Mouse (Mus musculus): Measurements from ENCODE around the gene Prkd3. TPM values are rescaled to one million over a fixed set of nuclear protein-coding genes. Genes with fewer than 3 reads are reported as not detected.

Gene Prkd3
- polyA plus RNA-seq (2014; fragmentation: Nextera tagmentation; extraction: Ambion mirVana) = 44.8 and 49.2 TPM in 2 replicates

GRCm38 (mm10) chr17:79020208-79020983 is at the start of gene Prkd3:
Gene Prkd3, minus strand, starts transcription at chr17:79020816.
- Histone ChIP-seq H3K4me2 (ENCODE audit: low read length) (peak within 1 kb of the TSS; percentile 56), H3K9me3 (ENCODE audit: control insufficient read depth, low read length) (no peaks in the 10 kb centered on the region), H3K27me3 (replicated peaks; ENCODE audit: control insufficient read depth, insufficient read depth, low read length) (no peaks in the 10 kb centered on the region), H3K36me3 (ENCODE audit: control insufficient read depth, insufficient read depth, low read length) (no peaks in the 10 kb centered on the region), H3K9ac (ENCODE audit: low read length) (peak within 1 kb of the TSS; percentile 95), H3K4me1 (replicated peaks; ENCODE audit: control insufficient read depth, insufficient read depth, low read length) (peaks cover 24% of the 10 kb centered on the region), H3K4me3 (ENCODE audit: low read depth, low read length) (peak within 1 kb of the TSS; percentile 57), H3K27ac (ENCODE audit: low read depth) (peak within 1 kb of the TSS; percentile 87)
- DNase-seq (ENCODE audit: low spot score) (peak; percentile 86), ATAC-seq (replicated peaks; ENCODE audit: low FRiP score, low TSS enrichment, low read depth) (peak; percentile 93)
- WGBS = under 1% methylated on average over 76 of the region's 113 CpGs

DNA sequence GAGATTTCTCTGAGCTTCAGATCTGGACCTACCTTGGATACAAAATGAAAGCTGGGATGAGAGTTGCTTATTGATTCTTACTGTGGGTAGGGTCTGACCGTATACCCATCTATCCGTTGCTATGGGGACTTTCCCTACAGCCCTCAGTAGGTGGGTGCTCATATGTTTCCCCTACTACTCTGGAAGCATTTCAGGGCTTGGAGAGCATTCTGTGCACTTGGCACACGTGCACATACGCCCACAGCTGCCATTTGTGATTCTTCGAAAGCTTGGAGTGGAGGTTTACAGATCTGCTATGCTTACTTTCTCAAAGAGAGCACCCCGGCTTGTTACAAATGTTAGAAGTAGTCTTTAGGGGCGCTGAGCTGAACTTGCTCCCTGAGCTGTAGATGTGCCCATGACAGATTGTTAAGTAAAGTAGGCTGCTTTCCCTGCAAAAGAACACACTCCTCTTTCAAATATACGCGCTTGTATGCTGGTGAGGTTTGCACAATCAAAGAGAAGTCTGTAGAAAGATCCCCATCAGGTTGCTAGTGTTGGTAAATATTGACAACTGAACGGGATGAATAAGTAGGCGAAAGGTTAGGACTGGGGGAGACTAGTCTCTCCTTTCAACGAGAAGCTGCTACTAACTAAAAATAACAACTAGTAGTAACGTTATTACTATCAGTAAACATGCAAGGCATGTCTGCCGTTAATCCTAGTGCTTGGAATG is 49.3 kb upstream of the Prkd3 start:
- DNase-seq (ENCODE audit: low spot score) (no peak), ATAC-seq (replicated peaks; ENCODE audit: low FRiP score, low TSS enrichment, low read depth) (no peak)
- Histone ChIP-seq H3K27me3 (replicated peaks; ENCODE audit: control insufficient read depth, insufficient read depth, low read length) (no peaks in the 10 kb centered on the region), H3K4me3 (ENCODE audit: low read depth, low read length) (no peak overlapping the region), H3K9ac (ENCODE audit: low read length) (no peak overlapping the region), H3K27ac (ENCODE audit: low read depth) (no peak overlapping the region), H3K36me3 (ENCODE audit: control insufficient read depth, insufficient read depth, low read length) (no peaks in the 10 kb centered on the region), H3K9me3 (ENCODE audit: control insufficient read depth, low read length) (no peaks in the 10 kb centered on the region), H3K4me2 (ENCODE audit: low read length) (no peak overlapping the region), H3K4me1 (replicated peaks; ENCODE audit: control insufficient read depth, insufficient read depth, low read length) (0 out of 2 replicates have a peak, but pooled peaks cover 4% of the 10 kb centered on the region)
- 79% methylated on average over 14 of the region's 14 CpGs for WGBS

DNA sequence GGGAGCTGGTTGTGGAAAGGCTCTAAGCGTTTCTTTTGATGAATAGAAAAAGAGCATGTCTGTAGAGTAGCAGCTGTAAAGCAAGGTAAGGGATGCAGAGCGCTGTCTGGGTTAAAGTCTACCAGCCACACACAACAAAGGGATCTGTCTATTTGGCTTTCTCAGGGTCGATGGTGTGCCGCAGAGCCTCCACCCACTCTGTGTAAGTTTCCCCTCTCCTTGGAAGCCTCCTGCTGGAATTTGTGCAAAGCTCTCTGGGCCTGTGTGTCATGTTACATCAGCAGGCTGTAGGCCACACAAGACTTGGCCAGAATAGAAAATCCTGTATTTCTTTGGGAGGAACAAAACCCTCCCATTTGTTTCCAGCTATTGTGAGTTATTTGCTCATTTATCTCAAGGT is 48.4 kb upstream of the Prkd3 start:
- H3K4me1 ChIP-seq (replicated peaks; ENCODE audit: control insufficient read depth, insufficient read depth, low read length) = 0 out of 2 replicates have a peak, but pooled peaks cover 4% of the 10 kb centered on the region
- WGBS = 35% methylated on average over 4 of the region's 4 CpGs
- peak overlapping the region; percentile 64 for H3K27ac ChIP-seq (ENCODE audit: low read depth)
- no peaks in the 10 kb centered on the region for H3K9me3 ChIP-seq (ENCODE audit: control insufficient read depth, low read length)
- H3K36me3 ChIP-seq (ENCODE audit: control insufficient read depth, insufficient read depth, low read length) = no peaks in the 10 kb centered on the region
- H3K4me2 ChIP-seq (ENCODE audit: low read length) = 0 out of 2 replicates have a peak overlapping the region, but pooled peaks have one; percentile 14
- no peak overlapping the region for H3K9ac ChIP-seq (ENCODE audit: low read length)
- H3K27me3 ChIP-seq (replicated peaks; ENCODE audit: control insufficient read depth, insufficient read depth, low read length) = no peaks in the 10 kb centered on the region
- DNase-seq (ENCODE audit: low spot score) = no peak
- ATAC-seq (replicated peaks; ENCODE audit: low FRiP score, low TSS enrichment, low read depth) = no peak
- no peak overlapping the region for H3K4me3 ChIP-seq (ENCODE audit: low read depth, low read length)

DNA sequence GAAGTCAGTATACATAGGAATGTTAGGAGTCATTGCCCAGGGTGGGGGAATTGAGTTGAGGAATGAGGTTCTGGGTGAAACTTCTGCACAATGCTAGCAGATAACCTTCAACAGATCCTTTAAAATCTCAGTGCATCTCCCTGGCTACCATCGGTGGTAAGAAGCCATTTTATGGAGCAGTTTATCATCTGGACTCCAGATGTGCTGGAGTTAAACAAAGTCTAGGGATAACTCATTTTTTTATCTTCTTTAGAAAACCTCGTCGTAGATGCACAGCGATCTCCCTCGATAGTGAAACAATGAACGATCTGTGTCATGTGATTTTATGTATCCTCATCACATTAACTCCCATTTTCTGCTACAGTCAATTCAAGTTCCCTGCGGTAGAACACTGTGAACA is 48.0 kb upstream of the Prkd3 start:
- H3K36me3 ChIP-seq (ENCODE audit: control insufficient read depth, insufficient read depth, low read length) = no peaks in the 10 kb centered on the region
- WGBS = 37% methylated on average over 7 of the region's 7 CpGs
- ATAC-seq (replicated peaks; ENCODE audit: low FRiP score, low TSS enrichment, low read depth) (no peak), DNase-seq (ENCODE audit: low spot score) (no peak)
- peak overlapping the region; percentile 14; the same call in 1 of the 2 replicates for H3K4me2 ChIP-seq (ENCODE audit: low read length)
- no peak overlapping the region for H3K9ac ChIP-seq (ENCODE audit: low read length)
- H3K9me3 ChIP-seq (ENCODE audit: control insufficient read depth, low read length) = no peaks in the 10 kb centered on the region
- no peaks in the 10 kb centered on the region for H3K27me3 ChIP-seq (replicated peaks; ENCODE audit: control insufficient read depth, insufficient read depth, low read length)
- 0 out of 2 replicates have a peak, but pooled peaks cover 4% of the 10 kb centered on the region for H3K4me1 ChIP-seq (replicated peaks; ENCODE audit: control insufficient read depth, insufficient read depth, low read length)
- no peak overlapping the region for H3K4me3 ChIP-seq (ENCODE audit: low read depth, low read length)
- peak overlapping the region; percentile 64 for H3K27ac ChIP-seq (ENCODE audit: low read depth)

GRCm38 (mm10) chr17:79064250-79064649 is 43.6 kb upstream of the Prkd3 start:
- Histone ChIP-seq H3K4me1 (replicated peaks; ENCODE audit: control insufficient read depth, insufficient read depth, low read length) (0 out of 2 replicates have a peak, but pooled peaks cover 4% of the 10 kb centered on the region), H3K36me3 (ENCODE audit: control insufficient read depth, insufficient read depth, low read length) (no peaks in the 10 kb centered on the region), H3K4me2 (ENCODE audit: low read length) (no peak overlapping the region), H3K9ac (ENCODE audit: low read length) (no peak overlapping the region), H3K4me3 (ENCODE audit: low read depth, low read length) (no peak overlapping the region), H3K27me3 (replicated peaks; ENCODE audit: control insufficient read depth, insufficient read depth, low read length) (no peaks in the 10 kb centered on the region), H3K27ac (ENCODE audit: low read depth) (no peak overlapping the region), H3K9me3 (ENCODE audit: control insufficient read depth, low read length) (no peaks in the 10 kb centered on the region)
- ATAC-seq (replicated peaks; ENCODE audit: low FRiP score, low TSS enrichment, low read depth) (no peak), DNase-seq (ENCODE audit: low spot score) (no peak)
- WGBS = 84% methylated on average over 1 of the region's 1 CpGs

- no peak overlapping the region for H3K9ac ChIP-seq (ENCODE audit: low read length)
- 0 out of 2 replicates have a peak, but pooled peaks cover 5% of the 10 kb centered on the region for H3K4me1 ChIP-seq (replicated peaks; ENCODE audit: control insufficient read depth, insufficient read depth, low read length)
- H3K36me3 ChIP-seq (ENCODE audit: control insufficient read depth, insufficient read depth, low read length) = no peaks in the 10 kb centered on the region
- 60% methylated on average over 5 of the region's 5 CpGs for WGBS
- H3K27ac ChIP-seq (ENCODE audit: low read depth) = no peak overlapping the region
- H3K4me2 ChIP-seq (ENCODE audit: low read length) = no peak overlapping the region
- DNase-seq (ENCODE audit: low spot score) (no peak), ATAC-seq (replicated peaks; ENCODE audit: low FRiP score, low TSS enrichment, low read depth) (no peak)
- H3K9me3 ChIP-seq (ENCODE audit: control insufficient read depth, low read length) = no peaks in the 10 kb centered on the region
- H3K27me3 ChIP-seq (replicated peaks; ENCODE audit: control insufficient read depth, insufficient read depth, low read length) = no peaks in the 10 kb centered on the region
- H3K4me3 ChIP-seq (ENCODE audit: low read depth, low read length) = no peak overlapping the region
Measured at GRCm38 (mm10) chr17:79060221-79060620, 39.6 kb upstream of the Prkd3 start.

- Histone ChIP-seq H3K4me3 (ENCODE audit: low read depth, low read length) (no peak overlapping the region), H3K36me3 (ENCODE audit: control insufficient read depth, insufficient read depth, low read length) (no peaks in the 10 kb centered on the region), H3K4me2 (ENCODE audit: low read length) (no peak overlapping the region), H3K27me3 (replicated peaks; ENCODE audit: control insufficient read depth, insufficient read depth, low read length) (peaks cover 5% of the 10 kb centered on the region; the same call in 1 of the 2 replicates), H3K9ac (ENCODE audit: low read length) (no peak overlapping the region), H3K27ac (ENCODE audit: low read depth) (no peak overlapping the region), H3K9me3 (ENCODE audit: control insufficient read depth, low read length) (no peaks in the 10 kb centered on the region), H3K4me1 (replicated peaks; ENCODE audit: control insufficient read depth, insufficient read depth, low read length) (0 out of 2 replicates have a peak, but pooled peaks cover 5% of the 10 kb centered on the region)
- DNase-seq (ENCODE audit: low spot score) = no peak
- no peak for ATAC-seq (replicated peaks; ENCODE audit: low FRiP score, low TSS enrichment, low read depth)
- 61% methylated on average over 6 of the region's 6 CpGs for WGBS
Measured at GRCm38 (mm10) chr17:79058271-79058670, 37.7 kb upstream of the Prkd3 start.

GRCm38 (mm10) chr17:79052088-79052812 is 31.6 kb upstream of the Prkd3 start:
- Histone ChIP-seq H3K4me2 (ENCODE audit: low read length) (peak overlapping the region; percentile 100), H3K27me3 (replicated peaks; ENCODE audit: control insufficient read depth, insufficient read depth, low read length) (peaks cover 19% of the 10 kb centered on the region), H3K4me1 (replicated peaks; ENCODE audit: control insufficient read depth, insufficient read depth, low read length) (no peaks in the 10 kb centered on the region), H3K4me3 (ENCODE audit: low read depth, low read length) (peak overlapping the region; percentile 53), H3K36me3 (ENCODE audit: control insufficient read depth, insufficient read depth, low read length) (no peaks in the 10 kb centered on the region), H3K9ac (ENCODE audit: low read length) (peak overlapping the region; percentile 43), H3K27ac (ENCODE audit: low read depth) (no peak overlapping the region), H3K9me3 (ENCODE audit: control insufficient read depth, low read length) (no peaks in the 10 kb centered on the region)
- DNase-seq (ENCODE audit: low spot score) (peak; percentile 76), ATAC-seq (replicated peaks; ENCODE audit: low FRiP score, low TSS enrichment, low read depth) (peak; percentile 68)
- under 1% methylated on average over 45 of the region's 45 CpGs for WGBS
